Mouse (Mus musculus) Patski (cell line): ENCODE measurements around the gene Faim2. TPM values are rescaled to one million over a fixed set of nuclear protein-coding genes. Genes with fewer than 3 reads are reported as not detected.

Experiments used
- ATAC-seq: fragments of 100-300 bp; one replicate; pipeline ENCODE4 v1.8.0; 2021
- CTCF ChIA-PET: fragments of 350-600 bp; sonication (Branson Sonifier 250); formaldehyde crosslinking; loops from one replicate; lab custom pipeline; 2022; ENCODE audit warnings: inconsistent platforms; lab: Charles Lee
- POLR2A ChIA-PET: fragments of 350-600 bp; sonication (Branson Sonifier 250); formaldehyde crosslinking; loops from one replicate; lab custom pipeline; 2022; ENCODE audit warnings: antibody characterized with exemption, inconsistent platforms; lab: Charles Lee
- DNase-seq: peaks from one replicate; pipeline ENCODE4 v3.0.0-alpha.2; 2011; ENCODE audit warnings: low read depth, low spot score
- H3K27me3 ChIP-seq: fragments of 371-371 bp; one replicate; pipeline ENCODE4 v1.5.1; 2021
- CTCF ChIP-seq: fragments of 100-300 bp; IDR thresholded peaks from one replicate; pipeline ENCODE4 v1.5.1; 2021
- in situ Hi-C: fragments of 300-500 bp; cut with MboI; formaldehyde crosslinking; loops from 3 replicates; pipeline ENCODE4 v1.11.1; 2018; ENCODE audit warnings: low pct_unique_long_range_greater_than_20kb, mixed read lengths
- polyA plus RNA-seq: library from polyadenylated mRNA; unstranded; gene quantifications from one replicate; pipeline ENCODE4 v1.2.3, GENCODE M21; 2021

The Faim2 gene
- polyA plus RNA-seq, 1 experiment from 2014 or later = 0.13 TPM

DNA sequence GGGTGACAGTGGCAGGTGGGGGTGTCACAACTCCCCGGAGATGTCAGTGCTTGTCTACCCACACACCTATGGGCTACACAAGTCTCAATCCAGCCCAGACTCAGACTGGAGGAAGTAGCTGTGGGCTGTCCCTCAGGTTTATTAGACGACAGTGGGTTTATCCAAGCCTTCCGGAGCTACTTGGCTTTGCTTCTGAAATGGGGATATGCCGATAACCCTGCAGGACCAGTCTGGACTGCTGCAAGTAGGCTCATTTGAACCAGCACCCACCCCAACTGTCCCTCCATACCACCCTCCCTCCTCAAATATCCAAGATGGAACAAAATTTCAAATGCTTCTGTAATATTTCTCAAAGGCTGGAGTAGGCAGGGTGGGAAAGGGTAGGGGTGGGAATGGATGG, 29.6 kb downstream of the Faim2 start:
- no peak for TF ChIP-seq CTCF
- no peak for DNase-seq
- POLR2A ChIA-PET = interaction anchor here (0.7 to 1.4 kb wide), 2 partner anchors 29 to 87 kb away, joined by 3 to 5 read pairs; partner anchors contain the start of gene Faim2
- CTCF ChIA-PET = interaction anchor here (1.2 to 7.0 kb wide), 6 partner anchors 14 to 190 kb away, joined by 3 to 50 read pairs (median 6); no protein-coding TSS in a partner anchor
- H3K27me3 ChIP-seq = no peaks in the 10 kb centered on the region
- ATAC-seq = no peak
- in situ Hi-C loops = loop anchor here (5.0 to 25.0 kb wide), 3 partner anchors 94 to 414 kb away; partner anchors contain the start of genes Aqp5 and Cers5

DNA sequence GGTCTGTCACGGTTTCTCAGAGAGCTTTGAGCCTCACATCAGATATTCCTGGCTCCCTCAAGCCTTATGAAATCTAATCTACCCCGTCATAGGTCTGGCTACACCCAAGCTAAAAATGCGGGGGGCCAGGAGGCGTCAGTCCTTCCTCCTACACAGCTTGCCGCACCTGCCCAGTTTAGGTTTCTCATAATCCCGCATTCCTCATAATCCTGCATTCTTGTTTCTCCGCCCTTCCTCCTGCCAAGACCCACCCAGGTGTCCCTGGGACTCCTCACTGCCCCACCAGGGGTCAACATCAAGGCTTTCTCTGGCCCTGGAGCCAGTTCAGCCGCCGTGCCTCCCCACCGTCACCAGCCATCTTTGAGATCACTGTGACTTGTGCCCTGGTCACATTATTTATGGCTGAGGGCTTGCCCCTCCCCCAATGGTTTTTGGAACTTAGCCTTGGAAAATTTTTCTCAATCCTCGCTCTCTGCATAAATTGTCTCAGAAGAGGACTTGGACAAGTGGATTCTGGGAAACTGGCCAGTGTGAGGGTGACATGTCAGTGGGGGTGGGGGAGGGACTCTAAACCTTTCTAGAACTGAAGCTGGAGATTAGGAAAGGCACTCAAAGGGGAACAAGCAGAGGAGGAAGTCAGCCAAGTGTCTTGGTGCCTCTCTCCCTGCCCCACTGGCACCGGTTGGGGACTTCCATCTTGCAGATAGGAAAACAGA, 30.3 kb downstream of the Faim2 start:
- DNase-seq (peak; percentile 9), ATAC-seq (no peak)
- H3K27me3 ChIP-seq = no peaks in the 10 kb centered on the region
- CTCF ChIA-PET = interaction anchor here (0.9 to 7.0 kb wide), 8 partner anchors 14 to 191 kb away, joined by 3 to 50 read pairs (median 4); no protein-coding TSS in a partner anchor
- TF ChIP-seq CTCF = no peak
- POLR2A ChIA-PET = interaction anchor here (0.6 to 1.4 kb wide), 4 partner anchors 30 to 474 kb away, joined by 3 to 5 read pairs (median 4); partner anchors contain the start of gene Faim2
- in situ Hi-C loops = loop anchor here (5.0 to 25.0 kb wide), 3 partner anchors 95 to 415 kb away; partner anchors contain the start of genes Aqp5 and Cers5

DNA sequence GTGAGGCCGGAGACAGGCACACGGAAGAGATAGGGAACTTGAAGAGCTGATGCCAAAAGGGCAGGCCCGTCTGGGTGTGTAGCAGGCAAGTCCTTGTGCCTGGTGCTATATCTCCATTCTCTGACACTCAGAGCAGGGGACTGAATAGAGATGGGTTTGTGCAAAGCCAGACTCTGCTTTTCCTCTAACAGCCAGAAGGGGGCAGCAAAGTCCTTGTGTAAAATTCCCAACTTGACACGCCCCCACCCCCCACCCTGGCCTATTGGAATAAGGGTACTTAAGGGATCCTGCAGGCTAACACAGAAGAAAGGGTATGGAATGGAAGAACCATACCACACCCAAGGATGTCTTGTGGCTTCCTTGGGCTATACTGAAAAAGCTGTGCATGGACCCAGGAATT, 30.9 kb downstream of the Faim2 start:
- POLR2A ChIA-PET = interaction anchor here (0.6 to 1.4 kb wide), 2 partner anchors 88 to 475 kb away, joined by 4 to 5 read pairs; no protein-coding TSS in a partner anchor
- no peaks in the 10 kb centered on the region for H3K27me3 ChIP-seq
- DNase-seq = peak; percentile 12
- CTCF ChIA-PET = interaction anchor here (0.9 to 7.0 kb wide), 6 partner anchors 13 to 192 kb away, joined by 3 to 50 read pairs (median 6); no protein-coding TSS in a partner anchor
- in situ Hi-C loops = loop anchor here (5.0 to 25.0 kb wide), 3 partner anchors 95 to 415 kb away; partner anchors contain the start of genes Aqp5 and Cers5
- no peak for ATAC-seq
- no peak for TF ChIP-seq CTCF

DNA sequence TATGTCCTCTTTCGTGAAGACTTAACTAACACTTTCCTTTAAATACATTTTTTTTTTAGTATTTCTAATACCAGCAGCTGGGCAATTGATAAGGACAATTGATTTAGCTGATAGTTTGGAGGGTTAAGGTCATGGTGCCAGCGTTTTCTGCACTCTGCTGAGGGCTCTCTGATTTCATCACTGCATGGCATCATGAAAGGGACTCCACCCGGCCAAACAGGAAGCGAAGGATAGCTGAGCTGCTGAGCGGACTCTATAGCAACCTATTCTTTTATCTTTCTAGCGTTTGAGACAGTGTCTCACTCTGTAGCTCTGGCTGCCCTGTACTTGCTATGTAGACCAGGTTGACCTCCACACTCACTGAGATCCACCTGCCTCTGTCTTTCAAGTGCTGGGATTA, 43.2 kb downstream of the Faim2 start:
- DNase-seq = no peak
- no peak for TF ChIP-seq CTCF
- in situ Hi-C loops = loop anchor here (25.0 kb wide), 1 partner anchor 428 kb away; no protein-coding TSS in a partner anchor
- H3K27me3 ChIP-seq = no peaks in the 10 kb centered on the region
- POLR2A ChIA-PET = no interaction called here
- CTCF ChIA-PET = interaction anchor here (0.9 to 2.3 kb wide), 4 partner anchors 10 to 185 kb away, joined by 3 to 10 read pairs (median 3); no protein-coding TSS in a partner anchor
- no peak for ATAC-seq

DNA sequence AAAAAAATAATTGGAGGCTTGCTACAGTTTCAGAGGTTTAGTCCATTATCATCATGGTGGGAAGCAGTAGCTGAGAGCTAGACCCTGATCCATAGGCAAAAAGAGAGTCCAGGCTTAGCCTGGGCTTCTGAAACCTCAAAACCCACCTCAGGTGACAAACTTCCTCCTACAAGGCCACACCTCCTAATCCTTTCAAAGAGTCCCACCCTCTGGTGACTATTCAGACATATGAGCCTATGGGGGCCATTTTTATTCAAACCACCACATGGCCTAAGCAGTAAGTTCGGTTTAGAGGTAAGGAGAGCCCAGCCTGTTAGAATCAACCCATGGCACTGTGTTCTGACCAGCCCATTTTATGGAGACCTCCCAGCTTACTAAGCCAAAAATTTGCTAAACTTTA, 52.2 kb downstream of the Faim2 start:
- no peak for ATAC-seq
- no peak for DNase-seq
- in situ Hi-C loops = loop anchor here (25.0 kb wide), 1 partner anchor 436 kb away; no protein-coding TSS in a partner anchor
- ChIA-PET CTCF (interaction anchor here (1.4 kb wide), 1 partner anchor 59 kb away, joined by 7 read pairs; no protein-coding TSS in a partner anchor), POLR2A (no interaction called here)
- no peaks in the 10 kb centered on the region for H3K27me3 ChIP-seq
- no peak for TF ChIP-seq CTCF

DNA sequence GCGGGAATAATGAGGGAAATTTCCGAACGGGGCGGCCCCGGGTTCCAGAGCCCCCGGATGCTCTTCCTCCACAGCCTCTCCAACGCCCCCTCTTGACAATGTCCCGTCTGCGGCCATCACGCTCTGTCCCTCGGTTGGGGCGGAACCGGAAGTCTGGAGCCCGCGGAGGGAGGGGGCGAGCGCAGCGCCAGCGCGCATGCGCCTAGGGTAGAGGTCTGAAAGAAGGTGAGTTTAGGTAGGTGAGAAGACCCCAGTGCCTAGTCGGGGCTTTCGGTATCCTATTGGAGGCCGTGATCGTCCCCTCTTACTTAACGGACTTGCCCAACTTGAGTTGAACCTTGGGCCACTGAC, 53.4 kb downstream of the Faim2 start, which contains the start of gene Bcdin3d:
Gene Bcdin3d, minus strand, starts transcription at position 155 of the 351 bp plus-strand sequence.
- ChIA-PET CTCF (interaction anchor here (1.4 kb wide), 1 partner anchor 57 kb away, joined by 7 read pairs; no protein-coding TSS in a partner anchor), POLR2A (interaction anchor here (0.7 to 1.2 kb wide), 2 partner anchors 9 to 62 kb away, joined by 3 read pairs; no protein-coding TSS in a partner anchor)
- in situ Hi-C loops = no loop called here
- peak; percentile 34 for DNase-seq
- peak; percentile 85 for TF ChIP-seq CTCF
- ATAC-seq = peak; percentile 65
- H3K27me3 ChIP-seq = no peaks in the 10 kb centered on the region

DNA sequence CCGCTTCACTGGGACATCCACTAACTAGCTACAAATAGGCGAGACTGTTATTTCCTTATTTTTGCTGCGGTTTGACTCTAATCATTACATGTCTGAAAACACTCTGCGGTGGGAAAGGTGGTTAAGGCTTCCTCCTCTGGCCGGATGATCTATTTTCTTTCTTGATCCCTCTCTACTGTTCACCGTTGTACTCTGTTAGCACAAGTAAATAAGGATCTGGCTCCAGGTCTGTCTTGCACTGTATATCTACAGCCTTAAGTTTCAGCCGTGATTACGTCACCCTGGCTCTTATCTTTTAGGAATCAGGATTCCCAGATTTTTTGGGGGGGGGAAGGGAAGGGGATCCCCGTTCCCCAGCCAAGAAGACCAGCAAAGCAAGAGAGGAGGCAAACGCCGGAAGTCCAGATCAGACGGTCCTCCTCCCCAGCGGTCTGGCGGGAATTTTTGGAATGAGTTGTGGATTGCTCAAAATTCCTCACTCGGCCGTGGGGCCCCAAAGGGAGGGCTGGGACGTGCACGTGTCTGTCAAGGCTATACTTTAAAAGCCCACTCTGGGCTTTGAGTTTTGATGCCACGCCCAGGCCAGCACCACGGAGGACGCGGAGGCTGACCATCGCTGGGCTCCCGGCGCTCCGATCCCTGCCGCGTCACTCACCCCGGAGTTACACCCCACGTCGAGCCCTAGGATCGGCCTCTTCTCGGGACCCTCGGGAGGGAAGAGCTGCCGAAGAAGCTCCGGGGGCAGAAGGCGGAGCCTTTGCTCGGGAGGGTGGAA, 54.0 kb downstream of the Faim2 start:
- H3K27me3 ChIP-seq = no peaks in the 10 kb centered on the region
- DNase-seq = peak; percentile 27
- in situ Hi-C loops = no loop called here
- ATAC-seq = peak; percentile 38
- TF ChIP-seq CTCF = no peak
- ChIA-PET POLR2A (interaction anchor here (1.2 kb wide), 1 partner anchor 10 kb away, joined by 3 read pairs; no protein-coding TSS in a partner anchor), CTCF (interaction anchor here (1.2 to 1.7 kb wide), 2 partner anchors 37 to 58 kb away, joined by 4 to 12 read pairs; no protein-coding TSS in a partner anchor)

DNA sequence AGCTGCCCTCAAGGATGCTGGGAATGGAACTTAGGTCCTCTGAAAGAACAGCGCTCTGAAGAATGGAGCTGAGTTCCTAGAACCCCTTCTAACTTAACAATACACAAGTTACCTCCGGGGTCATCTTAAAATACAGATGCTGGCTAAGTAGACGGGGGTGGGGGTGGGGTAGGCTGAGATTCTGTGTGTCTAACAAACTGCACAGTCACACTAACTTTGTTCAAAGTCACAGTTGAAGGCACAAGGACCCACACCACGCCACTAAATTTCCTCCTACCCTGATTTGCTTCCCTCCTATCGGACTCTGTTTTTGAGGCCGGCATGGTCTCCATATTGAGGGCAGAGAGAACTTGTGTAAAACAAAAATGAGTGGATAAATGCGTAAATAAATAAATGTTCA, 55.0 kb downstream of the Faim2 start:
- DNase-seq (no peak), ATAC-seq (no peak)
- ChIA-PET POLR2A (interaction anchor here (0.6 kb wide), 1 partner anchor 22 kb away, joined by 3 read pairs; no protein-coding TSS in a partner anchor), CTCF (interaction anchor here (1.2 to 1.7 kb wide), 2 partner anchors 36 to 57 kb away, joined by 4 to 12 read pairs; no protein-coding TSS in a partner anchor)
- in situ Hi-C loops = no loop called here
- no peaks in the 10 kb centered on the region for H3K27me3 ChIP-seq
- TF ChIP-seq CTCF = no peak

DNA sequence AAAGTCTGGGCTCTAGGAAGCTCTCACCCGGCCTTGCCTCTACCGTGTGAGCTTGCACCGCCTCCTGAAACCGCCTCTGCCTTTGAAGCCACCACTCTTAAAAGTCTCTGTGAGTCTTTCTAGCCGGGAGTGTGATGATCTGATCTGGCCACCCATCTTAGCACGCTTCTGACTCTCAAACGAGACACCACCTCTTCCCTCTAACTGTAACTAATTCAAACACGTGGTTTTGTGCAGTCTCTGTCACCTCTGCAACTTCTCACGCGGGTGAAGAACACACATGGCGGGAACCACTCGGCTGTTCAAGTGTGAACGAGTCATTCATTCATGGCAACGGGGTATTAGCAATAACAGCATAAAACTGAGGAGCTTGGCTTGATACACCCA, 56.3 kb downstream of the Faim2 start:
- DNase-seq (no peak), ATAC-seq (no peak)
- TF ChIP-seq CTCF = no peak
- in situ Hi-C loops = no loop called here
- CTCF ChIA-PET = interaction anchor here (0.6 to 3.3 kb wide), 7 partner anchors 49 to 164 kb away, joined by 3 to 64 read pairs (median 3); no protein-coding TSS in a partner anchor
- H3K27me3 ChIP-seq = no peaks in the 10 kb centered on the region
- POLR2A ChIA-PET = interaction anchor here (0.6 to 1.2 kb wide), 3 partner anchors 39 to 68 kb away, joined by 3 to 4 read pairs (median 4); no protein-coding TSS in a partner anchor
